Mouse (Mus musculus): ENCODE results near the gene Naaladl2.

DNA sequence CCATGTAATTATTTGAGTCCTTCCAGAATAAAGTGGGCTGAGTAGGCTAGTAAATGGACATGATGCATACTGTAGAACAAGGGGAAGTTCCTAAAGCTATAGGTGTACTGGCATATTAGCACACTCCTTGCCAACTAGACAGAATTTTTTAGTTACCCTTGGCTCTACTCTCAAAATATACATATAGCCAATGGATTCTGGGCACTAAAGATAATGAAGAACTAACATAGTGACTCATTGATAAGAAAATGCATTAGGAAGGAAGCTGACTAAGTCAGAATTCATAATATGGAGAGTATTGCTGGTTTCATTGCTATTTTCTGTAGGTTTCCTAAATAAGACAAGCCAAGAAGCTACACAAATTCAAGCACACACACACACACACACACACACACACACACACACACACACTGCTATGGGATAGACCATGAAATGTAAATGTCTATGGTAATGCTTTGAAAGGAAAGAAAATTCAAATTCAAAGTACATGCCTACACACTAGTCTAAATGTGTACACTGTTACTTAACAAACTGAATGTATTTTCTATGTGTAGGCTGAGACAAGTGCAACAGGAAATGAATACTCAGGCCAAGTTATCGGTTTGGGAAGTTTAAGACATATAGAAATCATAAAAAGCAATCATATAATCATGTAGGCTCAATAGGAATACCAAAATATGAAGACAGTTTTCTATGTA lies 356.5 kb downstream of the Naaladl2 start:
- TF ChIP-seq POLR2A (IDR thresholded peaks at IDR 0.05; ENCODE audit: insufficient read depth, low read length) = no peak
- TF ChIP-seq CTCF (IDR thresholded peaks at IDR 0.05; ENCODE audit: low read depth, low read length) = no peak
